In the genomic region with DNA sequence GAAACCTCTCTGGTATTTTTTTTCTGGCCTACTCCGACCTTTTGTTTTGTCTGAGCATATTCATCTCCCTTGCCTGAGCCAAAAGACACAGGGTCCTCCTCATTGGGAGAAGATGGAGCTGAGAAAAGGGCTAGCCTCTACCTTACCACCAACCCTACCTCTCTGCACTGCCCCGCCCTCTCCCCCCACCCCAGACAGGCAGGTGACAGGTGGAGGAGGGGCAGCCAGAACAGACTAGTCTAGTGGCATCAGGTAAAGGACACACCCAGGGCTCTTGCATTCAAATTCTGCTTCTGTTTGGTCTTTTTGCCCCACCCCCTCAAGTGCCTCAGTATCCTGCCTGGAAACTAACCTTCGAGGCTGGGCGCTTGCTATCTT, we compare ENCODE assay signal across 15 mouse cellular contexts. TPM values are rescaled to one million over a fixed set of nuclear protein-coding genes. Genes with fewer than 3 reads are reported as not detected.
A peak's percentile ranks its signal among the peaks of the same experiment; 100 is the strongest.
DNase-seq lines count a peak whose midpoint lies in the region; ATAC-seq and TF ChIP-seq lines count a peak whose summit lies in the region.
"Had no signal": no experiment of that assay in that cellular context is flagged by ENCODE, and none has a peak within 500 bp of the region (broad histone marks: within the 10 kb centered on the region; RNA-seq: fewer than 3 reads in every experiment).

No protein-coding gene starts in this region.

- H3K36me3 ChIP-seq in heart, embryonic 13.5 days: peaks cover 4% of the 10 kb centered on the region; the same call in 1 of the 2 replicates
- no peaks in the 10 kb centered on the region for H3K36me3 ChIP-seq in stomach, embryonic 16.5 days (ENCODE audit: control insufficient read depth, insufficient read depth, low read length)
- H3K36me3 ChIP-seq in stomach, postnatal 0 days (ENCODE audit: control insufficient read depth, insufficient read depth, low read length): 0 out of 2 replicates have a peak, but pooled peaks cover 4% of the 10 kb centered on the region
- H3K36me3 ChIP-seq in embryonic facial prominence, embryonic 13.5 days: peaks cover 42% of the 10 kb centered on the region
- peaks cover 69% of the 10 kb centered on the region for H3K36me3 ChIP-seq in small intestine, adult 2 months (ENCODE audit: control insufficient read depth, insufficient read depth, low read length)
- H3K36me3 ChIP-seq: hindbrain, embryonic 15.5 days had no signal

- intact Hi-C loops in heart, postnatal 25 days (cut with DNase I): no loop called here

- no peak overlapping the region for H3K27ac ChIP-seq in heart, embryonic 13.5 days (replicated peaks)
- H3K27ac ChIP-seq in stomach, embryonic 16.5 days (ENCODE audit: low read length): no peak overlapping the region
- no peak overlapping the region for H3K27ac ChIP-seq in stomach, postnatal 0 days (replicated peaks)
- H3K27ac ChIP-seq in embryonic facial prominence, embryonic 13.5 days: peak overlapping the region; percentile 95
- H3K27ac ChIP-seq in small intestine, adult 2 months (ENCODE audit: insufficient read depth, low read depth, low read length): peak overlapping the region; percentile 47; the same call in 1 of the 2 replicates
- H3K27ac ChIP-seq: hindbrain, embryonic 15.5 days; layer of hippocampus, adult 2 months had no signal

- no peak for ATAC-seq in heart, embryonic 13.5 days (ENCODE audit: extremely low read depth, insufficient number of reproducible peaks, low FRiP score, low TSS enrichment)
- ATAC-seq in stomach, embryonic 16.5 days (ENCODE audit: insufficient read depth, low FRiP score): no peak
- no peak for ATAC-seq in stomach, postnatal 0 days (ENCODE audit: low FRiP score, low TSS enrichment)
- no peak for ATAC-seq in embryonic facial prominence, embryonic 13.5 days (ENCODE audit: insufficient number of reproducible peaks, insufficient read depth, low FRiP score, low TSS enrichment, low read depth)

- TF ChIP-seq EP300 in stomach, postnatal 0 days (optimal IDR thresholded peaks at IDR 0.05): no peak

- 0 out of 2 replicates have a peak overlapping the region, but pooled peaks have one; percentile 11 for H3K4me2 ChIP-seq in heart, embryonic 13.5 days
- 0 out of 2 replicates have a peak overlapping the region, but pooled peaks have one; percentile 5 for H3K4me2 ChIP-seq in stomach, embryonic 16.5 days (ENCODE audit: low read depth, low read length)
- no peak overlapping the region for H3K4me2 ChIP-seq in stomach, postnatal 0 days (replicated peaks; ENCODE audit: low read depth)
- peak overlapping the region; percentile 79 for H3K4me2 ChIP-seq in embryonic facial prominence, embryonic 13.5 days
- H3K4me2 ChIP-seq: hindbrain, embryonic 15.5 days had no signal

- H3K27me3 ChIP-seq in heart, embryonic 13.5 days (replicated peaks): peaks cover 96% of the 10 kb centered on the region
- peaks cover 83% of the 10 kb centered on the region for H3K27me3 ChIP-seq in stomach, embryonic 16.5 days (ENCODE audit: control insufficient read depth, insufficient read depth, low read length)
- peaks cover 13% of the 10 kb centered on the region; the same call in 1 of the 2 replicates for H3K27me3 ChIP-seq in stomach, postnatal 0 days (ENCODE audit: control insufficient read depth, insufficient read depth, low read length)
- H3K27me3 ChIP-seq in embryonic facial prominence, embryonic 13.5 days: peaks cover 68% of the 10 kb centered on the region
- no peaks in the 10 kb centered on the region for H3K27me3 ChIP-seq in small intestine, adult 2 months (ENCODE audit: control insufficient read depth, insufficient read depth, low read length)
- H3K27me3 ChIP-seq: CH12.LX had no signal

- no peak overlapping the region for H3K9ac ChIP-seq in heart, embryonic 13.5 days
- H3K9ac ChIP-seq in stomach, embryonic 16.5 days (ENCODE audit: low read length): no peak overlapping the region
- H3K9ac ChIP-seq in stomach, postnatal 0 days (ENCODE audit: low read length): no peak overlapping the region
- peak overlapping the region; percentile 90 for H3K9ac ChIP-seq in embryonic facial prominence, embryonic 13.5 days
- H3K9ac ChIP-seq: heart, embryonic 12.5 days; hindbrain, embryonic 15.5 days had no signal

- TF ChIP-seq POLR2A in small intestine, adult 2 months (IDR thresholded peaks at IDR 0.05; ENCODE audit: low read depth, low read length): no peak

- peaks cover 28% of the 10 kb centered on the region for H3K4me1 ChIP-seq in heart, embryonic 13.5 days
- no peaks in the 10 kb centered on the region for H3K4me1 ChIP-seq in stomach, embryonic 16.5 days (ENCODE audit: control insufficient read depth, insufficient read depth, low read length)
- H3K4me1 ChIP-seq in stomach, postnatal 0 days (replicated peaks; ENCODE audit: control insufficient read depth, insufficient read depth): no peaks in the 10 kb centered on the region
- peaks cover 62% of the 10 kb centered on the region for H3K4me1 ChIP-seq in embryonic facial prominence, embryonic 13.5 days
- peaks cover 15% of the 10 kb centered on the region for H3K4me1 ChIP-seq in small intestine, adult 2 months (ENCODE audit: control insufficient read depth, insufficient read depth, insufficient read length, low read length)

- no peak overlapping the region for H3K4me3 ChIP-seq in heart, embryonic 13.5 days
- no peak overlapping the region for H3K4me3 ChIP-seq in stomach, embryonic 16.5 days (replicated peaks; ENCODE audit: low read length)
- H3K4me3 ChIP-seq in stomach, postnatal 0 days (ENCODE audit: low read depth, low read length): no peak overlapping the region
- H3K4me3 ChIP-seq in embryonic facial prominence, embryonic 13.5 days: peak overlapping the region; percentile 50
- no peak overlapping the region for H3K4me3 ChIP-seq in small intestine, adult 2 months (ENCODE audit: low read depth, low read length)
- H3K4me3 ChIP-seq: heart, embryonic 12.5 days; hindbrain, embryonic 15.5 days; layer of hippocampus, adult 2 months had no signal

- no peak for DNase-seq in heart, postnatal 25 days (ENCODE audit: low spot score)
- no peak for DNase-seq in stomach, postnatal 0 days (ENCODE audit: low spot score)
- DNase-seq in right cerebral cortex, postnatal 10 days (ENCODE audit: low spot score in 2 of 2): no peak
- DNase-seq: cerebellum, postnatal 25 days; lung, postnatal 36 days; right cerebral cortex, postnatal 25 days; thymus, postnatal 4 days had no signal

- no peak for TF ChIP-seq CTCF in stomach, postnatal 0 days (IDR thresholded peaks at IDR 0.05; ENCODE audit: low read depth)
- no peak for TF ChIP-seq CTCF in small intestine, adult 2 months (IDR thresholded peaks at IDR 0.05; ENCODE audit: extremely low read depth, insufficient read length, insufficient replicate concordance, low read depth, low read length)

- no peaks in the 10 kb centered on the region for H3K9me3 ChIP-seq in heart, embryonic 13.5 days
- no peaks in the 10 kb centered on the region for H3K9me3 ChIP-seq in stomach, embryonic 16.5 days (replicated peaks; ENCODE audit: control insufficient read depth, low read length)
- H3K9me3 ChIP-seq in stomach, postnatal 0 days (ENCODE audit: control insufficient read depth, low read length): no peaks in the 10 kb centered on the region
- no peaks in the 10 kb centered on the region for H3K9me3 ChIP-seq in embryonic facial prominence, embryonic 13.5 days
- H3K9me3 ChIP-seq: heart, embryonic 12.5 days; hindbrain, embryonic 15.5 days had no signal

- WGBS in heart, embryonic 13.5 days: 47% methylated on average over 4 of the region's 4 CpGs
- 53% methylated on average over 4 of the region's 4 CpGs for WGBS in stomach, embryonic 16.5 days
- 34% methylated on average over 4 of the region's 4 CpGs for WGBS in stomach, postnatal 0 days
- 19% methylated on average over 4 of the region's 4 CpGs for WGBS in embryonic facial prominence, embryonic 13.5 days
- WGBS in small intestine, adult 2 months: 66% methylated on average over 4 of the region's 4 CpGs

RNA-seq across cellular contexts. Expression of gene Tbx3, which starts 11.4 kb away (rescaled TPM):
- polyA plus RNA-seq in heart, embryonic 13.5 days (2015; fragmentation: Nextera tagmentation; extraction: Ambion mirVana): 9.4 and 12.8 TPM in 2 replicates
- total RNA-seq in heart, postnatal 25 days (2021): 10 to 100 TPM in 1 of 2 experiments, 1 to 10 TPM in 1; 9.3 to 13.2 TPM
- polyA plus RNA-seq in stomach, embryonic 16.5 days (2015; fragmentation: Nextera tagmentation; extraction: Ambion mirVana): 15.8 and 16.5 TPM in 2 replicates
- 6.8 and 7.5 TPM in 2 replicates for polyA plus RNA-seq in stomach, postnatal 0 days (2015; fragmentation: Nextera tagmentation; extraction: Ambion mirVana)
- polyA plus RNA-seq in embryonic facial prominence, embryonic 13.5 days (2015; fragmentation: Nextera tagmentation; extraction: Ambion mirVana): 63.4 and 67.0 TPM in 2 replicates
- polyA plus RNA-seq in small intestine, adult 2 months (2012; rRNA removed): 251 and 672 TPM in 2 replicates
- total RNA-seq: CH12.LX had no signal

Comparison
In these comparisons a context has a peak if more than half of its experiments do, and no peak if none do; other contexts are left out.
1. H3K27ac ChIP-seq: peak in embryonic facial prominence, embryonic 13.5 days (single experiment) and small intestine, adult 2 months (single experiment); none in heart, embryonic 13.5 days (single experiment), stomach, embryonic 16.5 days (single experiment) and stomach, postnatal 0 days (single experiment).